Comparison of ENCODE assay signal across 13 mouse cellular contexts in the genomic region with DNA sequence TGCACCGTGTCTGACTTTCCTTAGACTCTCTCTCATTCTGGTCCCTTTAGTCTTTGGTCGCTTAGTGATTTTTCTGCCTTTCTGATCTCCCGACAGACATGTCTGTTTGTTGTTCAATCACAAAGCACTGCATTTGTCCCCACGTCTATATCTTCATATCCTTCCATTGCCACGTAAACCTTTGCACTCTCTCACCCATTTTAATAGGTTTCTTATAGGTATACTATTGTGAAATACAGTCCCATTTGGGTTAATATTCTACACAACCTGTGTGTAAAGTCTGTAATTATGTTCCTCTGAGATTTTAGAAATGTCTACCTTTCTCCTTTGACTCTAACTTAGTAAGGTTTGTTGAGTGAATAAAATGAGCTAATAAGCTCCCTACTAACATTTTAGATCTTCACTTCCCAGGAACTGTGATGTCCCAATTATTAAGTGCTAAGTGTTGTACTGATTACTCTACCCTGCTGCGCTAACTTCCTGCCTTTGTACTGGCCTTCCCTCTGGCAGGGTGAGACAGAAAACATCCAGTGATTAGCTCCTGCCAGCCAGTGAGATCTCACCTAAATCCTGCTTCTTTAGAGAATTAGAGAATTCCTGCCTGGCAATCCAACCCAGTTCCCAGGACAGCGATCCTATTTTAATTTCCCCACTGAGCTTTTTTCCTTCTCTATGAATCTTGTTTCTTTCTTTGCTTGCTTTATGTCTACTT.
DNase-seq lines count a peak whose midpoint lies in the region; ATAC-seq and TF ChIP-seq lines count a peak whose summit lies in the region.
"Had no signal": no experiment of that assay in that cellular context is flagged by ENCODE, and none has a peak within 500 bp of the region (broad histone marks: within the 10 kb centered on the region; RNA-seq: fewer than 3 reads in every experiment).

No protein-coding gene starts in this region.

- no peaks in the 10 kb centered on the region for H3K27me3 ChIP-seq in kidney, embryonic 14.5 days (ENCODE audit: control insufficient read depth, insufficient read depth, low read length)
- no peaks in the 10 kb centered on the region for H3K27me3 ChIP-seq in embryonic facial prominence, embryonic 14.5 days (replicated peaks; ENCODE audit: control insufficient read depth, insufficient read depth, low read length)
- no peaks in the 10 kb centered on the region for H3K27me3 ChIP-seq in limb, embryonic 10.5 days (ENCODE audit: low read depth, poor library complexity, severe bottlenecking)
- H3K27me3 ChIP-seq: forebrain, embryonic 15.5 days; limb, embryonic 15.5 days; midbrain, embryonic 15.5 days had no signal

- H3K9me3 ChIP-seq in kidney, embryonic 14.5 days (ENCODE audit: control insufficient read depth, low read length): no peaks in the 10 kb centered on the region
- H3K9me3 ChIP-seq in embryonic facial prominence, embryonic 14.5 days (ENCODE audit: control insufficient read depth, low read length): no peaks in the 10 kb centered on the region
- no peaks in the 10 kb centered on the region for H3K9me3 ChIP-seq in limb, embryonic 10.5 days (replicated peaks)
- H3K9me3 ChIP-seq: forebrain, embryonic 15.5 days; limb, embryonic 15.5 days; midbrain, embryonic 15.5 days had no signal

- no peak overlapping the region for H3K4me3 ChIP-seq in kidney, embryonic 14.5 days (ENCODE audit: low read length)
- no peak overlapping the region for H3K4me3 ChIP-seq in embryonic facial prominence, embryonic 14.5 days (ENCODE audit: low read depth, low read length)
- H3K4me3 ChIP-seq in limb, embryonic 10.5 days: no peak overlapping the region
- H3K4me3 ChIP-seq: forebrain, embryonic 15.5 days; limb, embryonic 15.5 days; midbrain, embryonic 15.5 days had no signal

- no peak for TF ChIP-seq POLR2A in brain, embryonic 14.5 days (IDR thresholded peaks at IDR 0.05; ENCODE audit: borderline replicate concordance, extremely low read depth, insufficient read depth, insufficient read length, poor library complexity, severe bottlenecking)

- no peak overlapping the region for H3K9ac ChIP-seq in kidney, embryonic 14.5 days (ENCODE audit: low read depth, low read length)
- no peak overlapping the region for H3K9ac ChIP-seq in embryonic facial prominence, embryonic 14.5 days (ENCODE audit: low read depth, low read length)
- H3K9ac ChIP-seq: forebrain, embryonic 15.5 days; limb, embryonic 15.5 days; liver, postnatal 0 days; midbrain, embryonic 15.5 days had no signal

- H3K4me2 ChIP-seq in kidney, embryonic 14.5 days (replicated peaks; ENCODE audit: low read depth, low read length): no peak overlapping the region
- no peak overlapping the region for H3K4me2 ChIP-seq in embryonic facial prominence, embryonic 14.5 days (ENCODE audit: low read depth, low read length)
- H3K4me2 ChIP-seq: forebrain, embryonic 15.5 days; limb, embryonic 15.5 days; midbrain, embryonic 15.5 days had no signal

- peak overlapping the region; percentile 33; the same call in 1 of the 2 replicates for H3K27ac ChIP-seq in kidney, embryonic 14.5 days (ENCODE audit: low read depth, low read length)
- H3K27ac ChIP-seq in embryonic facial prominence, embryonic 14.5 days (replicated peaks; ENCODE audit: low read depth, low read length): no peak overlapping the region; the same call in 1 of the 2 replicates
- peak overlapping the region; percentile 73 for H3K27ac ChIP-seq in limb, embryonic 10.5 days
- H3K27ac ChIP-seq: forebrain, embryonic 15.5 days; limb, embryonic 15.5 days; midbrain, embryonic 15.5 days had no signal

- no peak for ATAC-seq in kidney, embryonic 14.5 days (ENCODE audit: low FRiP score, low TSS enrichment)
- peak; percentile 37; the same call in 1 of the 2 replicates for ATAC-seq in embryonic facial prominence, embryonic 14.5 days (ENCODE audit: low read depth)
- ATAC-seq: forebrain, embryonic 15.5 days; liver, postnatal 0 days; midbrain, embryonic 15.5 days had no signal

- peaks cover 10% of the 10 kb centered on the region; the same call in 1 of the 2 replicates for H3K36me3 ChIP-seq in kidney, embryonic 14.5 days (ENCODE audit: control insufficient read depth, insufficient read depth, low read length)
- H3K36me3 ChIP-seq in embryonic facial prominence, embryonic 14.5 days (ENCODE audit: control insufficient read depth, insufficient read depth, low read length): peaks cover 16% of the 10 kb centered on the region
- H3K36me3 ChIP-seq in limb, embryonic 10.5 days: peaks cover 34% of the 10 kb centered on the region
- H3K36me3 ChIP-seq: forebrain, embryonic 15.5 days; midbrain, embryonic 15.5 days had no signal

- intact Hi-C loops in left cerebral cortex, postnatal 14 days (cut with DNase I): no loop called here

- H3K4me1 ChIP-seq in kidney, embryonic 14.5 days (ENCODE audit: control insufficient read depth, insufficient read depth, low read length): peaks cover 4% of the 10 kb centered on the region; the same call in 1 of the 2 replicates
- H3K4me1 ChIP-seq in embryonic facial prominence, embryonic 14.5 days (ENCODE audit: control insufficient read depth, insufficient read depth, low read length): no peaks in the 10 kb centered on the region
- H3K4me1 ChIP-seq in limb, embryonic 10.5 days: peaks cover 19% of the 10 kb centered on the region
- H3K4me1 ChIP-seq: forebrain, embryonic 15.5 days; limb, embryonic 15.5 days had no signal

- whole genome bisulfite sequencing in kidney, embryonic 14.5 days: 82% methylated on average over 7 of the region's 7 CpGs
- WGBS in embryonic facial prominence, embryonic 14.5 days: 85% methylated on average over 7 of the region's 7 CpGs
- WGBS in limb, embryonic 10.5 days: 75% methylated on average over 7 of the region's 7 CpGs

- DNase-seq in kidney, postnatal 14 days: no peak
- peak; percentile 25 for DNase-seq in brain, embryonic 14.5 days (ENCODE audit: low read depth)
- DNase-seq in embryonic facial prominence, embryonic 14.5 days (ENCODE audit: low spot score): peak; percentile 29
- no peak for DNase-seq in limb, embryonic 10.5 days (ENCODE audit: low spot score)
- no peak for DNase-seq in left cerebral cortex, postnatal 14 days (ENCODE audit: low spot score in 2 of 2)
- no peak for DNase-seq in gastrocnemius, postnatal 10 days
- DNase-seq: cerebellum, adult 11-12 months; gastrocnemius, postnatal 25 days; liver, postnatal 0 days had no signal

- no peak for TF ChIP-seq CTCF in brain, embryonic 14.5 days (IDR thresholded peaks at IDR 0.05; ENCODE audit: borderline replicate concordance, extremely low read depth, insufficient read depth, insufficient read length)

Comparison
In these comparisons a context has a peak if more than half of its experiments do, and no peak if none do; other contexts are left out.
1. DNase-seq: peak in brain, embryonic 14.5 days (single experiment) and embryonic facial prominence, embryonic 14.5 days (single experiment); none in kidney, postnatal 14 days (single experiment), limb, embryonic 10.5 days (single experiment), left cerebral cortex, postnatal 14 days (0 of 2) and gastrocnemius, postnatal 10 days (single experiment).